Mouse (Mus musculus) intestine, embryonic 14.5 days (tissue): ENCODE results near the gene Ints1. TPM values are rescaled to one million over a fixed set of nuclear protein-coding genes. Genes with fewer than 3 reads are reported as not detected.
A peak's percentile ranks its signal among the peaks of the same experiment; 100 is the strongest.

Source experiments
- ATAC-seq: fragments of 200-750 bp; cut with Nextera tagmentation; replicated peaks from 2 replicates; pipeline ENCODE4 v1.8.0; 2017; ENCODE audit warnings: low read depth, moderate number of reproducible peaks, moderate TSS enrichment, moderate library complexity; ENCODE audit not compliant: low FRiP score, low TSS enrichment
- DNase-seq: peaks from one replicate; pipeline ENCODE4 v3.0.0-alpha.2; 2018; ENCODE audit warnings: low spot score
- H3K27ac ChIP-seq: fragments of 300-500 bp; sonication (generic); 2 replicates; pipeline ENCODE4 v1.5.1; 2014; ENCODE audit warnings: low read depth, mild to moderate bottlenecking, control low read depth
- H3K27me3 ChIP-seq: fragments of 300-500 bp; sonication (generic); replicated peaks from 2 replicates; pipeline ENCODE4 v1.6.1; 2014; ENCODE audit warnings: low read length, control low read depth; ENCODE audit not compliant: control insufficient read depth, insufficient read depth
- H3K36me3 ChIP-seq: fragments of 300-500 bp; sonication (generic); 2 replicates; pipeline ENCODE4 v1.6.1; 2014; ENCODE audit warnings: low read length, control low read depth; ENCODE audit not compliant: control insufficient read depth, insufficient read depth
- H3K4me1 ChIP-seq: fragments of 300-500 bp; sonication (generic); replicated peaks from 2 replicates; pipeline ENCODE4 v1.6.1; 2014; ENCODE audit warnings: low read length, control low read depth, mixed read lengths; ENCODE audit not compliant: control insufficient read depth, insufficient read depth
- H3K4me2 ChIP-seq: fragments of 300-500 bp; sonication (generic); 2 replicates; pipeline ENCODE4 v1.6.1; 2014; ENCODE audit warnings: low read length
- H3K4me3 ChIP-seq: fragments of 300-500 bp; sonication (generic); 2 replicates; pipeline ENCODE4 v1.5.1; 2014; ENCODE audit warnings: low read depth, low read length, control low read depth, mixed read lengths
- H3K9ac ChIP-seq: fragments of 300-500 bp; sonication (generic); 2 replicates; pipeline ENCODE4 v1.6.1; 2014; ENCODE audit warnings: mild to moderate bottlenecking, low read length
- H3K9me3 ChIP-seq: fragments of 300-500 bp; sonication (generic); 2 replicates; pipeline ENCODE4 v1.6.1; 2016; ENCODE audit warnings: low read length, control low read depth; ENCODE audit not compliant: control insufficient read depth
- WGBS: fragments of 180-500 bp; shearing (Covaris S2); extraction: QIAGEN DNeasy Blood & Tissue Kit; methylation state at CpG from one replicate; pipeline ENCODE4 v1.1.7; 2014; 5-methylcytosine and 5-hydroxymethylcytosine counted together
- polyA plus RNA-seq: library from polyadenylated mRNA; unstranded; fragments of >200 nt; fragmentation: Nextera tagmentation; extraction: Ambion mirVana; gene quantifications from 2 replicates; pipeline ENCODE4 v1.2.1, GENCODE M21; 2014

Gene Ints1
- polyA plus RNA-seq, 1 experiment from 2014 or later: 42.5 TPM

DNA sequence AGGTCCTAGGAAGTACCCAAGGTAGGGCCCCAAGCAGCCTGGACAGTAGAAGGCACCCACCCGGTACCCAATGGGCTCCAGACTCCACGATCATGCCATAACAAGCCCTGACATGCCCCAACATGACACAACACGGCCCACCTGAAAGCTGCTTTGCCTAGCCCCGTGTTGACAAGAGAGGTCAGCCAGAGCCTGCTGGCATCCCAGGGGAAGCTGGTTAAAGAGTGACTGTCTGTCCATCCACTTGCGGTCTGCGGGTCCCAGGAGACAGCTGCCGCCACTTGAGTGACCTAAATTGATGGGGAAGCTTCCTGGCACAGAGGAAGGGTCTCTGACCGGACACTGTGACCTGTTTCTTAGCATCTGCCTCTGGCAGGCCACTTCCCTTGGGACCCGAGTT is 52.4 kb downstream of the Ints1 start:
- H3K4me3 ChIP-seq: no peak overlapping the region
- ATAC-seq (no peak), DNase-seq (no peak)
- no peaks in the 10 kb centered on the region for H3K9me3 ChIP-seq
- H3K9ac ChIP-seq: no peak overlapping the region
- peaks cover 7% of the 10 kb centered on the region; the same call in 1 of the 2 replicates for H3K4me1 ChIP-seq
- no peaks in the 10 kb centered on the region for H3K27me3 ChIP-seq
- no peaks in the 10 kb centered on the region for H3K36me3 ChIP-seq
- H3K4me2 ChIP-seq: no peak overlapping the region
- H3K27ac ChIP-seq: no peak overlapping the region
- WGBS: 70% methylated on average over 9 of the region's 9 CpGs

DNA sequence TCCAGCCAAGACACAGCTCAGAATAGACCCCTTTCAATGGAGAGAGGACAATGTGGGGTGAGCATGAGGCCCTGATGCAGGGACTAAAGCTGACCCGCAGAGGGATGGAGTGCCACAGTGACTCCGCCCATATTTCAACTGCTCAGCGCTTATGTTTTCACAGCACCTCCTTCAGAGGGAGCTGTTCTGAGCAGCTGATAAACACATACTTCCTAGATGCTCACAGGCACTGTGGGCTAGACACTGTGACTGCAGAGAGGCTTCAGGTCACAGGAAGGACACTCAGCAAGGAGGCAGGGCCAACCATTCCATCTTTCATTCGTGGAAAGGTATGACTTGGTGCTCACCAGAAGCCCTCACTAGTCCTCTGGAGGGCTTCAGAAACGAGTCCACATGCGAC is 52.8 kb downstream of the Ints1 start:
- Histone ChIP-seq H3K9me3 (no peaks in the 10 kb centered on the region), H3K27ac (no peak overlapping the region), H3K36me3 (no peaks in the 10 kb centered on the region), H3K9ac (no peak overlapping the region), H3K4me1 (peaks cover 7% of the 10 kb centered on the region; the same call in 1 of the 2 replicates), H3K4me3 (no peak overlapping the region), H3K27me3 (no peaks in the 10 kb centered on the region), H3K4me2 (no peak overlapping the region)
- ATAC-seq (no peak), DNase-seq (no peak)
- 66% methylated on average over 6 of the region's 6 CpGs for WGBS

DNA sequence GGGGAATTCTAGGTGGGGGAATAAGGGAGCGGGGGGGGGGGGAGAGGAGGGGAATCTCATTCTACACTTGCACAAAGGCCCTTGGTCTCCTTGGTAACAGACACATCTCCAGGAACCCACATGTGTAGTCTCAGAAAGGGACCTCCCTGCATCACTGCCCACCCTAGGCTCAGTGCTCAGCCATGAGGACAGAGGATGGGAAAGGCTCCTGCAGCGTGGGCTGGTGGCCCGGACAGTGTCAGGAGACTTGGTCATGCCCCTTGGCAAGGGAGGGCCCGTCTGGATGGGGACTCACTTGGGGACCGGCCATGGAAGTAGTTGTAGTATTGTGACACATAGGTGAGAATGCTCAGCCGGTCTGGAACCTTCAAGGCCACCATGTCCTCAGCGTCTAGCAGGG is 56.5 kb downstream of the Ints1 start:
- Histone ChIP-seq H3K4me2 (no peak overlapping the region), H3K9me3 (no peaks in the 10 kb centered on the region), H3K27me3 (no peaks in the 10 kb centered on the region), H3K4me1 (no peaks in the 10 kb centered on the region), H3K9ac (no peak overlapping the region), H3K36me3 (no peaks in the 10 kb centered on the region), H3K4me3 (no peak overlapping the region), H3K27ac (no peak overlapping the region)
- DNase-seq: no peak
- 75% methylated on average over 7 of the region's 7 CpGs for WGBS
- ATAC-seq: no peak

GRCm38 (mm10) chr5:139718540-139718939 is 56.9 kb downstream of the Ints1 start:
- ATAC-seq: no peak
- no peaks in the 10 kb centered on the region for H3K4me1 ChIP-seq
- no peak overlapping the region for H3K4me2 ChIP-seq
- no peaks in the 10 kb centered on the region for H3K27me3 ChIP-seq
- H3K9ac ChIP-seq: no peak overlapping the region
- no peaks in the 10 kb centered on the region for H3K9me3 ChIP-seq
- no peak overlapping the region for H3K4me3 ChIP-seq
- H3K36me3 ChIP-seq: no peaks in the 10 kb centered on the region
- WGBS: 69% methylated on average over 6 of the region's 6 CpGs
- no peak for DNase-seq
- no peak overlapping the region for H3K27ac ChIP-seq

GRCm38 (mm10) chr5:139717723-139718122 is 57.8 kb downstream of the Ints1 start:
- no peak; the same call in 1 of the 2 replicates for ATAC-seq
- Histone ChIP-seq H3K27ac (no peak overlapping the region), H3K4me3 (no peak overlapping the region), H3K4me2 (no peak overlapping the region), H3K4me1 (no peaks in the 10 kb centered on the region), H3K9me3 (no peaks in the 10 kb centered on the region), H3K36me3 (no peaks in the 10 kb centered on the region), H3K9ac (no peak overlapping the region), H3K27me3 (no peaks in the 10 kb centered on the region)
- DNase-seq: peak; percentile 75
- 92% methylated on average over 2 of the region's 2 CpGs for WGBS

- 97% methylated on average over 10 of the region's 10 CpGs for WGBS
Measured at GRCm38 (mm10) chr5:139706496-139706895, 69.0 kb downstream of the Ints1 start.

GRCm38 (mm10) chr5:139702905-139703304 is 72.6 kb downstream of the Ints1 start:
- no peaks in the 10 kb centered on the region for H3K36me3 ChIP-seq
- no peaks in the 10 kb centered on the region for H3K27me3 ChIP-seq
- WGBS: 58% methylated on average over 2 of the region's 2 CpGs
- no peaks in the 10 kb centered on the region for H3K4me1 ChIP-seq
- H3K9me3 ChIP-seq: no peaks in the 10 kb centered on the region
- no peak overlapping the region for H3K4me3 ChIP-seq
- H3K9ac ChIP-seq: no peak overlapping the region
- no peak overlapping the region for H3K4me2 ChIP-seq
- no peak overlapping the region for H3K27ac ChIP-seq
- no peak for ATAC-seq
- no peak for DNase-seq

More at GRCm38 (mm10) chr5:139706496-139706895, 69.0 kb downstream of the Ints1 start:
- DNase-seq: no peak
- Histone ChIP-seq H3K9ac (no peak overlapping the region), H3K4me2 (no peak overlapping the region), H3K4me3 (no peak overlapping the region), H3K9me3 (no peaks in the 10 kb centered on the region), H3K27ac (no peak overlapping the region), H3K36me3 (peaks cover 12% of the 10 kb centered on the region; the same call in 1 of the 2 replicates), H3K27me3 (no peaks in the 10 kb centered on the region), H3K4me1 (no peaks in the 10 kb centered on the region)
- ATAC-seq: no peak

- 50% methylated on average over 9 of the region's 10 CpGs for WGBS
- DNase-seq: no peak
Measured at GRCm38 (mm10) chr5:139702236-139702635, 73.2 kb downstream of the Ints1 start.

More at GRCm38 (mm10) chr5:139702236-139702635, 73.2 kb downstream of the Ints1 start:
- Histone ChIP-seq H3K27ac (no peak overlapping the region), H3K36me3 (no peaks in the 10 kb centered on the region), H3K4me2 (no peak overlapping the region), H3K9ac (no peak overlapping the region), H3K27me3 (no peaks in the 10 kb centered on the region), H3K4me3 (no peak overlapping the region), H3K9me3 (no peaks in the 10 kb centered on the region), H3K4me1 (no peaks in the 10 kb centered on the region)
- ATAC-seq: no peak
